Mouse (Mus musculus): Measurements from ENCODE around the gene Ccdc188.

DNA sequence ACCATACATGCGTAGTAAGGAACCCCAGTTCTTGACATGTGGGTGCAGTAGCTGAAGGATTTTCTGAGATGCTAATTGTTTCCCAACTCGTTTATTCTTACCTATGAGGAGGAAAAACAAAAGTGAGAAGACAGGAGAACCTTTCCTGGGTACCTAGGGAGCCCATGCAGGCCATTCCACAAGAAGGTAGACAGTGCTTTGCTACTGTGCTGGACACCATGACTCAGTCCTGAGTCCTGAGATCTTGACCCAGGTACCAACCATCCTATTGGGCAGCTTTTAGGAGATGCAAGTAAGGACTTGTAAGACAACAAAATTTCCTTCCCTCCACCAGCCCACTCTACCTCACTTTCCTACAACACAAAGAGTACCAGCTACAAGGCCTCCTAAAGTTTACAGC is 40.5 kb downstream of the Ccdc188 start, which contains the start of gene Gm49776:
- TF ChIP-seq CTCF (IDR thresholded peaks at IDR 0.05; ENCODE audit: borderline replicate concordance, extremely low read depth, insufficient read depth, insufficient read length) (no peak), POLR2A (IDR thresholded peaks at IDR 0.05; ENCODE audit: borderline replicate concordance, extremely low read depth, insufficient read depth, insufficient read length, poor library complexity, severe bottlenecking) (no peak)
